Mouse (Mus musculus): ENCODE results near the gene Madcam1. TPM values are rescaled to one million over a fixed set of nuclear protein-coding genes. Genes with fewer than 3 reads are reported as not detected.

Gene Madcam1
- total and polyA plus RNA-seq, 3 experiments: not detected

- no peaks in the 10 kb centered on the region for H3K9me3 ChIP-seq (replicated peaks)
- peaks cover 35% of the 10 kb centered on the region for H3K4me1 ChIP-seq (ENCODE audit: insufficient read depth, low read depth, low read length)
- TF ChIP-seq POLR2AphosphoS5 (IDR thresholded peaks at IDR 0.05; ENCODE audit: insufficient replicate concordance, low read depth, low read length): no peak
- ATAC-seq (ENCODE audit: extremely low read depth, insufficient number of reproducible peaks, low FRiP score, poor library complexity, severe bottlenecking): peak; percentile 16; the same call in 1 of the 2 replicates
- peaks cover 33% of the 10 kb centered on the region for H3K36me3 ChIP-seq (replicated peaks)
- peaks cover 16% of the 10 kb centered on the region for H3K27me3 ChIP-seq (ENCODE audit: insufficient read depth, low read length)
- peak; percentile 57 for DNase-seq (ENCODE audit: low spot score)
- H3K4me3 ChIP-seq (ENCODE audit: low read depth, low read length): peak overlapping the region; percentile 95
Measured at GRCm38 (mm10) chr10:79669576-79670057, 5.3 kb downstream of the Madcam1 start.

DNA sequence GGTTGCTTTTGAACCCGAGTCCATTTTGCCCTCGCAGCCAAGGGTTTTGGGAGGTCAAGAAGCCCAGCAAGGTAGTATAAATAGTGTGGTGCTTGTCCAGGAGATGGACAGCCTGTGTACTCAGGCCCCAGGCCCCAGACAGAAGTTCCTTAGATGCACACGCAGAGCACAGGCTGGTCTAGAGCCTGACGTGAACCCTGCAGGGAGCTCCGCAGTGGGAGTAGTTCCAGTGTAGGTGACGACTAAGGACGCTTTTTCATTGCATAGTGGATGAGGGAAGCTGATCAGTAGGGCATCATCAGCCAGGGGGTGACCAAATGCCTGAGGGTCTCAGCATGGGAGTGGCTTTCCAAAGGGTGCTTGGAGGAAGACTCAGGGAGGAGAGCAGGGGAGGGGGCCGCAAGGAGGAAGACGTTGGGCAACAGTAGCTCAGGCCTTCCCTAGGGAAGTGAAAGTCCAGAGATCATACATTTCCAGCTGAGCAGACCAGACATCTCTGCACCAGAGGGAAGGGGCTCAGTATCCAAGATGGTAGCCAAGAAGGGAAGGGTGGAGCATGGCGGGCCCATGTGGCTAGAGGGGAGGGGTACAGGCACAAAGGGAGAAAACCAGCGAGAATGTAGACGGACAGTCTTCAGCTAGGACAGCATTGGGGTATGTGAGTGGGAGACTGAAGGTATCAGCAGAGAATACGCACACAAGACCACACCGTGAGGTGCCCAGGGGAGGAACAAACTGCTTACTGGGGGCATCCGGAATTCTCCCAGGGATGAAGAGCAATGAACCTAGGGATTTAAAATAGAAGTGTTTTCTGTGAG lies 5.9 kb downstream of the Madcam1 start:
- ATAC-seq (ENCODE audit: extremely low read depth, insufficient number of reproducible peaks, low FRiP score, poor library complexity, severe bottlenecking) (no peak), DNase-seq (ENCODE audit: low spot score) (no peak)
- Histone ChIP-seq H3K36me3 (replicated peaks) (peaks cover 38% of the 10 kb centered on the region), H3K4me1 (ENCODE audit: insufficient read depth, low read depth, low read length) (peaks cover 35% of the 10 kb centered on the region), H3K9me3 (replicated peaks) (no peaks in the 10 kb centered on the region), H3K4me3 (ENCODE audit: low read depth, low read length) (peak overlapping the region; percentile 95), H3K27me3 (ENCODE audit: insufficient read depth, low read length) (peaks cover 9% of the 10 kb centered on the region)
- TF ChIP-seq TAL1 (conservative IDR thresholded peaks at IDR 0.05; ENCODE audit: low read depth, low read length) (no peak), GATA2 (IDR thresholded peaks at IDR 0.05; ENCODE audit: borderline replicate concordance, low read depth, low read length) (no peak), CTCF (IDR thresholded peaks at IDR 0.05; ENCODE audit: low read depth, low read length) (no peak), GATA1 (IDR thresholded peaks at IDR 0.05; ENCODE audit: borderline replicate concordance, low read length) (no peak), POLR2AphosphoS5 (IDR thresholded peaks at IDR 0.05; ENCODE audit: insufficient replicate concordance, low read depth, low read length) (no peak)

- TF ChIP-seq CTCF (IDR thresholded peaks at IDR 0.05; ENCODE audit: low read depth, low read length) (no peak), POLR2AphosphoS5 (IDR thresholded peaks at IDR 0.05; ENCODE audit: insufficient replicate concordance, low read depth, low read length) (no peak), GATA2 (IDR thresholded peaks at IDR 0.05; ENCODE audit: borderline replicate concordance, low read depth, low read length) (no peak), TAL1 (conservative IDR thresholded peaks at IDR 0.05; ENCODE audit: low read depth, low read length) (no peak), GATA1 (IDR thresholded peaks at IDR 0.05; ENCODE audit: borderline replicate concordance, low read length) (no peak)
- Histone ChIP-seq H3K9me3 (replicated peaks) (no peaks in the 10 kb centered on the region), H3K4me1 (ENCODE audit: insufficient read depth, low read depth, low read length) (peaks cover 35% of the 10 kb centered on the region), H3K4me3 (ENCODE audit: low read depth, low read length) (no peak overlapping the region), H3K36me3 (replicated peaks) (peaks cover 50% of the 10 kb centered on the region), H3K27me3 (ENCODE audit: insufficient read depth, low read length) (peaks cover 1% of the 10 kb centered on the region; the same call in 1 of the 2 replicates)
- DNase-seq (ENCODE audit: low spot score) (no peak), ATAC-seq (ENCODE audit: extremely low read depth, insufficient number of reproducible peaks, low FRiP score, poor library complexity, severe bottlenecking) (no peak)
Measured at GRCm38 (mm10) chr10:79671396-79672087, 7.2 kb downstream of the Madcam1 start.

- H3K4me3 ChIP-seq (ENCODE audit: low read depth, low read length): no peak overlapping the region
- TF ChIP-seq TAL1 (conservative IDR thresholded peaks at IDR 0.05; ENCODE audit: low read depth, low read length): no peak
- no peak for TF ChIP-seq GATA2 (IDR thresholded peaks at IDR 0.05; ENCODE audit: borderline replicate concordance, low read depth, low read length)
- TF ChIP-seq CTCF (IDR thresholded peaks at IDR 0.05; ENCODE audit: low read depth, low read length): no peak
- no peak for TF ChIP-seq POLR2AphosphoS5 (IDR thresholded peaks at IDR 0.05; ENCODE audit: insufficient replicate concordance, low read depth, low read length)
- TF ChIP-seq GATA1 (IDR thresholded peaks at IDR 0.05; ENCODE audit: borderline replicate concordance, low read length): no peak
- no peaks in the 10 kb centered on the region for H3K9me3 ChIP-seq (replicated peaks)
- peaks cover 55% of the 10 kb centered on the region for H3K36me3 ChIP-seq (replicated peaks)
- DNase-seq (ENCODE audit: low spot score): no peak
- ATAC-seq (ENCODE audit: extremely low read depth, insufficient number of reproducible peaks, low FRiP score, poor library complexity, severe bottlenecking): no peak
- peaks cover 35% of the 10 kb centered on the region for H3K4me1 ChIP-seq (ENCODE audit: insufficient read depth, low read depth, low read length)
- H3K27me3 ChIP-seq (ENCODE audit: insufficient read depth, low read length): no peaks in the 10 kb centered on the region; the same call in 1 of the 2 replicates
Measured at GRCm38 (mm10) chr10:79672088-79672455, 7.7 kb downstream of the Madcam1 start.

DNA sequence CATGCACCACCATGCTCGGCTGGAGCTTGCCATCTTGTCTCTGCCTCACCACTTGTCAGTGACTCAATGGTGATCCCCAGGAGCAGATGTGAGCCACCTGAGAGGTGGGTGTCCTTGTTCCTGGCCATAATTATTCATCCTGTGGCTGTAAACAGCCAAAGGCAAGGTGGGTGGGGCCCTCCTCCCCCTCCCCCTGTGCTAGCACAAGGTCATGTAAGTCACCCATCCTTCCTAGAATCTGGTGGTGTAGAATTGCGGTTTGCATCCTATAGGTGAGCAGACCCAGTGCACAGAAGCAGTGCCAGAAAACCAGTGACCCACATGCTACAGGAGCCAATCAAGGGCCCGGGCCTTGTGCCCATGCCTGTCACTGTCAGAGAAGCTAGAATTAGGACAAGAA lies 8.7 kb downstream of the Madcam1 start:
- Histone ChIP-seq H3K4me3 (ENCODE audit: low read depth, low read length) (no peak overlapping the region), H3K9me3 (replicated peaks) (no peaks in the 10 kb centered on the region), H3K4me1 (ENCODE audit: insufficient read depth, low read depth, low read length) (peaks cover 35% of the 10 kb centered on the region), H3K36me3 (replicated peaks) (peaks cover 55% of the 10 kb centered on the region), H3K27me3 (ENCODE audit: insufficient read depth, low read length) (no peaks in the 10 kb centered on the region; the same call in 1 of the 2 replicates)
- DNase-seq (ENCODE audit: low spot score) (no peak), ATAC-seq (ENCODE audit: extremely low read depth, insufficient number of reproducible peaks, low FRiP score, poor library complexity, severe bottlenecking) (no peak)
- TF ChIP-seq CTCF (IDR thresholded peaks at IDR 0.05; ENCODE audit: low read depth, low read length): no peak
- no peak for TF ChIP-seq GATA2 (IDR thresholded peaks at IDR 0.05; ENCODE audit: borderline replicate concordance, low read depth, low read length)
- no peak for TF ChIP-seq GATA1 (IDR thresholded peaks at IDR 0.05; ENCODE audit: borderline replicate concordance, low read length)
- TF ChIP-seq POLR2AphosphoS5 (IDR thresholded peaks at IDR 0.05; ENCODE audit: insufficient replicate concordance, low read depth, low read length): no peak
- TF ChIP-seq TAL1 (conservative IDR thresholded peaks at IDR 0.05; ENCODE audit: low read depth, low read length): no peak

GRCm38 (mm10) chr10:79675346-79676035 lies 11.1 kb downstream of the Madcam1 start:
- H3K36me3 ChIP-seq (replicated peaks): peaks cover 55% of the 10 kb centered on the region
- no peaks in the 10 kb centered on the region for H3K9me3 ChIP-seq (replicated peaks)
- H3K4me3 ChIP-seq (ENCODE audit: low read depth, low read length): peak overlapping the region; percentile 14; the same call in 1 of the 2 replicates
- H3K27me3 ChIP-seq (ENCODE audit: insufficient read depth, low read length): no peaks in the 10 kb centered on the region
- ATAC-seq (ENCODE audit: extremely low read depth, insufficient number of reproducible peaks, low FRiP score, poor library complexity, severe bottlenecking) (no peak), DNase-seq (ENCODE audit: low spot score) (no peak)
- no peak for TF ChIP-seq GATA1 (IDR thresholded peaks at IDR 0.05; ENCODE audit: borderline replicate concordance, low read length)
- no peak for TF ChIP-seq GATA2 (IDR thresholded peaks at IDR 0.05; ENCODE audit: borderline replicate concordance, low read depth, low read length)
- no peak for TF ChIP-seq TAL1 (conservative IDR thresholded peaks at IDR 0.05; ENCODE audit: low read depth, low read length)
- no peak for TF ChIP-seq POLR2AphosphoS5 (IDR thresholded peaks at IDR 0.05; ENCODE audit: insufficient replicate concordance, low read depth, low read length)
- no peak for TF ChIP-seq CTCF (IDR thresholded peaks at IDR 0.05; ENCODE audit: low read depth, low read length)
- H3K4me1 ChIP-seq (ENCODE audit: insufficient read depth, low read depth, low read length): peaks cover 25% of the 10 kb centered on the region

All from G1E (cell line).